Mouse (Mus musculus) heart, adult 2 months (tissue): Measurements from ENCODE around the gene Tnks2. TPM values are rescaled to one million over a fixed set of nuclear protein-coding genes. Genes with fewer than 3 reads are reported as not detected.
A peak's percentile ranks its signal among the peaks of the same experiment; 100 is the strongest.

Experiments used
- DNase-seq, 2 experiments: peaks; one replicate each; pipeline ENCODE4 v3.0.0; 2021
- H3K27ac ChIP-seq: fragments of 200-600 bp; 2 replicates; pipeline ENCODE4 v1.8.1; 2022
- H3K27me3 ChIP-seq: fragments of 200-500 bp; 2 replicates; pipeline ENCODE4 v1.6.1; 2012; ENCODE audit warnings: mild to moderate bottlenecking, low read length, inconsistent platforms, mixed read lengths; ENCODE audit not compliant: control insufficient read depth, insufficient read depth
- H3K36me3 ChIP-seq: fragments of 200-500 bp; 2 replicates; pipeline ENCODE4 v1.6.1; 2012; ENCODE audit warnings: low read length, inconsistent platforms; ENCODE audit not compliant: control insufficient read depth, insufficient read depth
- H3K4me1 ChIP-seq: fragments of 200-500 bp; 2 replicates; pipeline ENCODE4 v1.6.1; 2011; ENCODE audit warnings: low read length; ENCODE audit not compliant: control insufficient read depth, insufficient read depth
- H3K4me3 ChIP-seq: fragments of 200-600 bp; 2 replicates; pipeline ENCODE4 v1.8.1; 2022
- H3K79me2 ChIP-seq: fragments of 200-500 bp; replicated peaks from 2 replicates; pipeline ENCODE4 v1.6.1; 2012; ENCODE audit warnings: mild to moderate bottlenecking, inconsistent platforms, low read length, moderate library complexity, mixed read lengths; ENCODE audit not compliant: control insufficient read depth, insufficient read depth
- H3K9ac ChIP-seq: fragments of 200-500 bp; 2 replicates; pipeline ENCODE4 v1.6.1; 2012; ENCODE audit warnings: low read depth, mild to moderate bottlenecking, control low read depth, inconsistent platforms, low read length, mixed read lengths
- CTCF ChIP-seq: fragments of 200-600 bp; IDR thresholded peaks from 2 replicates; pipeline ENCODE4 v1.8.1; 2022; ENCODE audit warnings: antibody characterized with exemption, mild to moderate bottlenecking, moderate library complexity
- EP300 ChIP-seq: fragments of 200-500 bp; IDR thresholded peaks from 2 replicates; pipeline ENCODE4 v1.6.1; 2011; ENCODE audit warnings: low read depth, low read length, control low read depth; ENCODE audit not compliant: insufficient read depth
- POLR2A ChIP-seq: fragments of 200-500 bp; IDR thresholded peaks from 2 replicates; pipeline ENCODE4 v1.6.1; 2011; ENCODE audit warnings: mild to moderate bottlenecking, low read depth, low read length, control low read depth; ENCODE audit not compliant: insufficient read depth
- WGBS: fragments of 180-500 bp; shearing (Covaris S2); methylation state at CpG from one replicate; pipeline ENCODE4 v1.1.7; 2018; 5-methylcytosine and 5-hydroxymethylcytosine counted together
- intact Hi-C: fragments of 180-260 bp; cut with DNase I; formaldehyde crosslinking; loops from one replicate; pipeline ENCODE4 v1.15.1; 2025
- long read RNA-seq: library from polyadenylated mRNA; stranded (forward); transcript quantifications from one replicate; pipeline ENCODE4 v2.0.0, GENCODE M21; 2021
- polyA plus RNA-seq: library from polyadenylated mRNA; depleted of rRNA; stranded (reverse); fragments of >200 nt; gene quantifications from 2 replicates; pipeline ENCODE4 v1.2.3, GENCODE M21; 2012; rRNA removed
- total RNA-seq, 2 experiments: library from RNA; stranded (reverse); gene quantifications; 2 replicates each; pipeline ENCODE4 v1.2.3; 2021

Tnks2 gene
- total RNA-seq = 10 to 100 TPM; 69.4 to 72.8 TPM
- 18.6 and 34.9 TPM in 2 replicates for polyA plus RNA-seq
- long read RNA-seq, full-length matches to known transcripts = 25 of 49 reads
- long read RNA-seq, partial matches to known transcripts = 15 of 49 reads
- long read RNA-seq, other reads (novel, unspliced or antisense) = 9 of 49 reads

- intact Hi-C loops = loop anchor here (1.0 kb wide), 1 partner anchor 16 kb away; no protein-coding TSS in a partner anchor
- Histone ChIP-seq H3K27ac (peak within 1 kb of the TSS; percentile 99), H3K79me2 (peaks cover 11% of the 10 kb centered on the region), H3K36me3 (peaks cover 15% of the 10 kb centered on the region), H3K9ac (peak within 1 kb of the TSS; percentile 99), H3K4me3 (peak within 1 kb of the TSS; percentile 91), H3K4me1 (peaks cover 12% of the 10 kb centered on the region), H3K27me3 (no peaks in the 10 kb centered on the region)
- TF ChIP-seq CTCF (no peak), EP300 (0 out of 2 replicates have a peak, but pooled peaks have one; percentile 42), POLR2A (peak; percentile 92)
- peak; percentile 97 to 98 for DNase-seq
- WGBS = under 1% methylated on average over 73 of the region's 73 CpGs
These were observed at the start of gene Tnks2 for GRCm38 (mm10) chr19:36833788-36834531. Gene Tnks2 (plus strand): TSS chr19:36834232.

DNA sequence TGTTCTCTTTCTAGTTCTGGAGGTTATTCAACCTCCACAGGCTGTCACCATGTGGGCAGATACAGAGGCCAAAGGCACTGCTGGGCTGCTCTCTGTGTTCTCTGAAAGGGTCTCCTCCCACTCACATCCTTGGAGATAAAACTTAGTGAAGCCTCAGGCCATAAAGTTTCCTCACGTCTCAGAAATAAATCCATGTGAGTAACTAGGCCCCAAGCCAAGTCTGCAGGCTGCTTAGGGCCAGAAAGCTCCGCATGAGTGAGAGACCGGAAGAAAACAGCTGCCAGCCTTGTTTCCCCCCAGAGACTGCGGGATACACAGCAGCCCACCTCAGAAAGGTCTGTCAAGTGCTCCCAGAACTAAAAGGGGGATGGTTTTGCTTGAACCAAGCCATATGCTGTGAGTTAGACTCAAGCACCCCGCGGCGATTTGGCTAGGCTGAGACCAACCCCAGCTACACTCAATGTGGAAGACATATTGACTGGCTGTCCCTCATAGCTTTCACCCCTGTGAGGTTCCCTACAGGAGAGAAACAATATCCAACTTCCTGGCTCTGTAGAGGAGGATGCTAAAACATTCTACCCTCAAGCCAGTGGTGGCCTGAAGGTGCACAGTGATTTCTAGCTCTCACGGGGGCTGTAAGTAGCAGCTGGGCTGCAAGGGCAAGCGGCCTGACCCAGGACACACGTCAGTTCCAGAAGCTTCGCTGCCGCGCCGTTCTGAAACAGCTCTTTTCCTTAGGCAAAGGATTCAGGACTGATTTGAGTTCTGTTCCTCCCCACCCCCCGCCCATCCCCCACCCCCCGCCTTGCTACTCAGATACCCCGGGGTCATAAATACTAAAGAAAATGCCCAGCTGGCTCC is 43.9 kb upstream of the Tnks2 start:
- peak overlapping the region; percentile 48 for H3K27ac ChIP-seq
- peak; percentile 49 to 54 for DNase-seq
- no peak for TF ChIP-seq EP300
- no peak for TF ChIP-seq POLR2A
- peaks cover 6% of the 10 kb centered on the region for H3K4me1 ChIP-seq
- 0 out of 2 replicates have a peak overlapping the region, but pooled peaks have one; percentile 32 for H3K9ac ChIP-seq
- H3K27me3 ChIP-seq = no peaks in the 10 kb centered on the region
- H3K4me3 ChIP-seq = no peak overlapping the region
- intact Hi-C loops = no loop called here
- H3K79me2 ChIP-seq = no peaks in the 10 kb centered on the region
- WGBS = 47% methylated on average over 17 of the region's 17 CpGs
- H3K36me3 ChIP-seq = no peaks in the 10 kb centered on the region

GRCm38 (mm10) chr19:36792589-36792988 is 41.4 kb upstream of the Tnks2 start:
- DNase-seq = peak in 1 of 2 experiments; percentile 28
- intact Hi-C loops = no loop called here
- TF ChIP-seq EP300 (no peak), POLR2A (no peak), CTCF (no peak)
- Histone ChIP-seq H3K27ac (no peak overlapping the region), H3K36me3 (no peaks in the 10 kb centered on the region), H3K4me1 (peaks cover 6% of the 10 kb centered on the region), H3K79me2 (no peaks in the 10 kb centered on the region), H3K4me3 (no peak overlapping the region), H3K27me3 (no peaks in the 10 kb centered on the region), H3K9ac (no peak overlapping the region)
- 63% methylated on average over 8 of the region's 8 CpGs for WGBS

DNA sequence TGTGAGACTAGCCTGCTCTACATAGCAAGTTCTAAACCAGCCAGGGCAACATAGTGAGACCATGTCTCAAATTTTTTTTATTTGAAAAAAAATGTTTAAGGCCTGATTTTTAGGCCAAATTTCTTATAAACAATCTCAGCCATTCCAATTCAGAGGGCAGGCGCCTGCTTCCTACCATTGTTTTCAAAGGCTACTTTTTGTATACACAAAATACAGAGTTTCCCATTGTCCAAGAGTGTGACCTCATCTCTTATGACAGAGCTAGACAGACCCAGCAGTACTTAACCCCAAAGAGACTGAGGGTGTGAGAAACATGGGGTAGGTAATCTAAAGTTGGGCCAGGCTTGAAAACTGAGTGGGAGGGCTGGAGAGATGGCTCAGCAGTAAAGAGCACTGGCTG is 40.6 kb upstream of the Tnks2 start:
- Histone ChIP-seq H3K9ac (no peak overlapping the region), H3K79me2 (no peaks in the 10 kb centered on the region), H3K27ac (no peak overlapping the region), H3K4me1 (peaks cover 6% of the 10 kb centered on the region), H3K36me3 (no peaks in the 10 kb centered on the region), H3K4me3 (no peak overlapping the region), H3K27me3 (no peaks in the 10 kb centered on the region)
- intact Hi-C loops = no loop called here
- 28% methylated on average over 1 of the region's 1 CpGs for WGBS
- TF ChIP-seq EP300 (no peak), POLR2A (no peak), CTCF (no peak)
- no peak for DNase-seq

DNA sequence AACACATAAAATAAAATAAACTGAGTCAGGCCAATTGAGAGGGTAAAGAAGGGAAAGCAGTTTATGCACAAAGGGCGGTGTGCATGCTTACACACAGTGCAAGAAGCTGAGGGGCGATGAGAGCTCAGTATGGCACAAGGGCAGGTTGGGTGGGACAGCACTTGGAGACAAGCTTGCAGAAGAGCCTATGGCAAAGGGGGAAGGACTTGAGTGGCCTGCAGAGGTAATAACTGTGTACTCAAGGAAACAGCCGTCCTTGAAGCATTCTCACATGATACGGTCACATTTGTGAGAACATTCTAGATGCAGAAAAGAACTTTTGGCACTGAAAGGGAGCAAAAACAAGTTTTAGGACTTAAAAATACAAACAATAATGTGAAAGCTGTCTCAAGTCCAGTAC is 40.0 kb upstream of the Tnks2 start:
- Histone ChIP-seq H3K9ac (no peak overlapping the region), H3K4me1 (peaks cover 6% of the 10 kb centered on the region), H3K36me3 (no peaks in the 10 kb centered on the region), H3K27me3 (no peaks in the 10 kb centered on the region), H3K79me2 (no peaks in the 10 kb centered on the region), H3K4me3 (no peak overlapping the region), H3K27ac (no peak overlapping the region)
- intact Hi-C loops = no loop called here
- DNase-seq = no peak
- 87% methylated on average over 4 of the region's 4 CpGs for WGBS
- TF ChIP-seq POLR2A (no peak), EP300 (no peak), CTCF (no peak)
